Comparison of ENCODE assay signal across 31 mouse cellular contexts in the genomic region with DNA sequence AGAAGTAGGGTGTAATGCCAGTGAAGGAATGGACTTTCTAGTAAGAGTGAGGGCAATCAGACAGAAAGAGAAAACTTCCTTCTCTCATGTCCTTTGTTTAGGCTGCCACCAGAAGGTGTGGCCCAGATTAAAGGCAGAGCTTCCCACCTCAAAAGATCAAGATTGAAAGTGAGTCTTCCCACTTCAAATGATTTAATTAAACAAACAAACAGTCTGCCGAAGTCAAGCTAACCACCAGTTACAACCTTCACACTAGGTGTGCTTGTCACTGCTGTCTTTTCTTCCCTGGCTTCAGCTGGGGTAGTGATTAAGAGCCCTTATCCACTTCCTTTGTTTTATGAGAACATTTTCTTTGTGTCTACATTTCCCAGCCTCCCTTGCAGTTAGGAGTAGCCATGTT. TPM values are rescaled to one million over a fixed set of nuclear protein-coding genes. Genes with fewer than 3 reads are reported as not detected.
DNase-seq lines count a peak whose midpoint lies in the region; ATAC-seq lines count a peak whose summit lies in the region.
"Had no signal": no experiment of that assay in that cellular context is flagged by ENCODE, and none has a peak within 500 bp of the region (broad histone marks: within the 10 kb centered on the region; RNA-seq: fewer than 3 reads in every experiment).

No protein-coding gene starts in this region.

- H3K9me3 ChIP-seq in heart, embryonic 16.5 days (replicated peaks; ENCODE audit: control insufficient read depth, low read length) = no peaks in the 10 kb centered on the region
- no peaks in the 10 kb centered on the region for H3K9me3 ChIP-seq in heart, embryonic 10.5 days
- no peaks in the 10 kb centered on the region for H3K9me3 ChIP-seq in kidney, embryonic 16.5 days (ENCODE audit: low read length)
- H3K9me3 ChIP-seq: embryonic facial prominence, embryonic 12.5 days; hindbrain, embryonic 12.5 days; kidney, embryonic 15.5 days; liver, embryonic 12.5 days; midbrain, embryonic 10.5 days; neural tube, embryonic 13.5 days had no signal

- no peak overlapping the region for H3K9ac ChIP-seq in heart, embryonic 16.5 days (ENCODE audit: low read length)
- H3K9ac ChIP-seq in kidney, embryonic 16.5 days (replicated peaks; ENCODE audit: low read length) = no peak overlapping the region
- H3K9ac ChIP-seq: embryonic facial prominence, embryonic 12.5 days; hindbrain, embryonic 12.5 days; kidney, embryonic 15.5 days; liver, embryonic 12.5 days; liver, postnatal 0 days; neural tube, embryonic 13.5 days had no signal

- no peak for DNase-seq in heart, embryonic 10.5 days (ENCODE audit: low spot score)
- DNase-seq in CD4-positive, CD25-positive, alpha-beta regulatory T cell, adult 2 months (ENCODE audit: low read depth, low spot score) = peak; percentile 48
- DNase-seq in CD8-positive naive resting alpha-beta T cell, adult 2 months (ENCODE audit: low read depth in 2 of 2, low spot score in 2 of 2) = peak; percentile 36 to 51
- peak; percentile 30 for DNase-seq in induced T-regulatory cell, adult 2 months (ENCODE audit: low read depth)
- no peak for DNase-seq in adrenal gland, postnatal 25 days
- DNase-seq: adrenal gland, postnatal 10 days; B cell, adult 2 months; cerebellum, adult 11 months; cerebellum, adult 9-10 months; cerebellum, postnatal 36 days; embryo, embryonic 11 days; gastrocnemius, postnatal 14 days; heart, postnatal 14 days; kidney, adult 18-20 months; kidney, postnatal 36 days; liver, postnatal 0 days; right cerebral cortex, postnatal 4 days; thymus, postnatal 4 days had no signal

- peaks cover 5% of the 10 kb centered on the region for H3K4me1 ChIP-seq in heart, embryonic 16.5 days (ENCODE audit: control insufficient read depth, insufficient read depth, low read length)
- H3K4me1 ChIP-seq in heart, embryonic 10.5 days = peaks cover 13% of the 10 kb centered on the region
- no peaks in the 10 kb centered on the region for H3K4me1 ChIP-seq in kidney, embryonic 16.5 days (ENCODE audit: insufficient read depth, low read length)
- H3K4me1 ChIP-seq: embryonic facial prominence, embryonic 12.5 days; hindbrain, embryonic 12.5 days; kidney, embryonic 15.5 days; liver, embryonic 12.5 days; midbrain, embryonic 10.5 days; neural tube, embryonic 13.5 days had no signal

- H3K4me2 ChIP-seq in heart, embryonic 16.5 days (ENCODE audit: low read depth, low read length) = no peak overlapping the region
- H3K4me2 ChIP-seq in kidney, embryonic 16.5 days (replicated peaks; ENCODE audit: low read depth, low read length) = no peak overlapping the region
- H3K4me2 ChIP-seq: embryonic facial prominence, embryonic 12.5 days; hindbrain, embryonic 12.5 days; kidney, embryonic 15.5 days; liver, embryonic 12.5 days; neural tube, embryonic 13.5 days had no signal

- peak overlapping the region; percentile 16; the same call in 1 of the 2 replicates for H3K27ac ChIP-seq in heart, embryonic 16.5 days (ENCODE audit: low read length)
- H3K27ac ChIP-seq in heart, embryonic 10.5 days = no peak overlapping the region
- no peak overlapping the region for H3K27ac ChIP-seq in kidney, embryonic 16.5 days (ENCODE audit: low read length)
- H3K27ac ChIP-seq: embryonic facial prominence, embryonic 12.5 days; hindbrain, embryonic 12.5 days; hindbrain, postnatal 0 days; kidney, embryonic 15.5 days; layer of hippocampus, adult 2 months; left cerebral cortex, adult 2 months; liver, embryonic 12.5 days; midbrain, embryonic 10.5 days; neural tube, embryonic 13.5 days had no signal

- H3K36me3 ChIP-seq in heart, embryonic 16.5 days (ENCODE audit: control insufficient read depth, insufficient read depth) = no peaks in the 10 kb centered on the region
- H3K36me3 ChIP-seq in heart, embryonic 10.5 days = no peaks in the 10 kb centered on the region
- no peaks in the 10 kb centered on the region for H3K36me3 ChIP-seq in kidney, embryonic 16.5 days (ENCODE audit: insufficient read depth, low read length)
- H3K36me3 ChIP-seq: embryonic facial prominence, embryonic 12.5 days; hindbrain, embryonic 12.5 days; kidney, embryonic 15.5 days; liver, embryonic 12.5 days; midbrain, embryonic 10.5 days; neural tube, embryonic 13.5 days had no signal

- no peaks in the 10 kb centered on the region for H3K27me3 ChIP-seq in heart, embryonic 16.5 days (ENCODE audit: control insufficient read depth, insufficient read depth, low read length)
- no peaks in the 10 kb centered on the region for H3K27me3 ChIP-seq in heart, embryonic 10.5 days (ENCODE audit: insufficient read depth, poor library complexity, severe bottlenecking)
- H3K27me3 ChIP-seq in kidney, embryonic 16.5 days (ENCODE audit: insufficient read depth, low read length) = no peaks in the 10 kb centered on the region
- H3K27me3 ChIP-seq: embryonic facial prominence, embryonic 12.5 days; hindbrain, embryonic 12.5 days; kidney, embryonic 15.5 days; liver, embryonic 12.5 days; neural tube, embryonic 13.5 days had no signal

- no peak overlapping the region for H3K4me3 ChIP-seq in heart, embryonic 16.5 days (ENCODE audit: low read length)
- no peak overlapping the region for H3K4me3 ChIP-seq in heart, embryonic 10.5 days
- no peak overlapping the region for H3K4me3 ChIP-seq in kidney, embryonic 16.5 days (ENCODE audit: low read length)
- H3K4me3 ChIP-seq: embryonic facial prominence, embryonic 12.5 days; hindbrain, embryonic 12.5 days; kidney, embryonic 15.5 days; layer of hippocampus, adult 2 months; left cerebral cortex, adult 2 months; liver, embryonic 12.5 days; midbrain, embryonic 10.5 days; myocyte; neural tube, embryonic 13.5 days had no signal

- 14% methylated on average over 1 of the region's 1 CpGs for WGBS in heart, embryonic 16.5 days
- 15% methylated on average over 1 of the region's 1 CpGs for WGBS in heart, embryonic 10.5 days
- 10% methylated on average over 1 of the region's 1 CpGs for WGBS in kidney, embryonic 16.5 days

- ATAC-seq in heart, embryonic 16.5 days (replicated peaks; ENCODE audit: extremely low read depth, insufficient read depth, low FRiP score) = no peak
- ATAC-seq in kidney, embryonic 16.5 days (ENCODE audit: low FRiP score, low TSS enrichment) = no peak
- ATAC-seq: forebrain, embryonic 14.5 days; hindbrain, postnatal 0 days; liver, embryonic 12.5 days; liver, postnatal 0 days had no signal

RNA-seq across cellular contexts. Expression of gene Rbbp6, which starts 33.3 kb away (rescaled TPM):
- polyA plus RNA-seq in heart, embryonic 16.5 days (2015; fragmentation: Nextera tagmentation; extraction: Ambion mirVana) = 16.5 and 17.2 TPM in 2 replicates
- polyA plus RNA-seq in heart, embryonic 10.5 days (2016; fragmentation: Nextera tagmentation; extraction: Ambion mirVana) = 16.2 and 25.5 TPM in 2 replicates
- 63.4 and 65.4 TPM in 2 replicates for total RNA-seq in adrenal gland, postnatal 25 days (2021)
- polyA plus RNA-seq in kidney, embryonic 16.5 days (2015; fragmentation: Nextera tagmentation; extraction: Ambion mirVana) = 23.5 and 28.4 TPM in 2 replicates

Comparison
In these comparisons a context has a peak if more than half of its experiments do, and no peak if none do; other contexts are left out.
1. DNase-seq: peak in CD4-positive, CD25-positive, alpha-beta regulatory T cell, adult 2 months (single experiment), CD8-positive naive resting alpha-beta T cell, adult 2 months (2 of 2) and induced T-regulatory cell, adult 2 months (single experiment); none in heart, embryonic 10.5 days (single experiment) and adrenal gland, postnatal 25 days (single experiment).